Mouse (Mus musculus) CD8-positive naive resting alpha-beta T cell, adult 57 days (primary cell): Measurements from ENCODE around the gene Ednra. TPM values are rescaled to one million over a fixed set of nuclear protein-coding genes. Genes with fewer than 3 reads are reported as not detected.

Experiments used
- total RNA-seq: library from RNA; stranded (reverse); gene quantifications from one replicate; pipeline ENCODE4 v1.2.4, GENCODE M21; 2023

Ednra gene
- not detected for total RNA-seq

DNA sequence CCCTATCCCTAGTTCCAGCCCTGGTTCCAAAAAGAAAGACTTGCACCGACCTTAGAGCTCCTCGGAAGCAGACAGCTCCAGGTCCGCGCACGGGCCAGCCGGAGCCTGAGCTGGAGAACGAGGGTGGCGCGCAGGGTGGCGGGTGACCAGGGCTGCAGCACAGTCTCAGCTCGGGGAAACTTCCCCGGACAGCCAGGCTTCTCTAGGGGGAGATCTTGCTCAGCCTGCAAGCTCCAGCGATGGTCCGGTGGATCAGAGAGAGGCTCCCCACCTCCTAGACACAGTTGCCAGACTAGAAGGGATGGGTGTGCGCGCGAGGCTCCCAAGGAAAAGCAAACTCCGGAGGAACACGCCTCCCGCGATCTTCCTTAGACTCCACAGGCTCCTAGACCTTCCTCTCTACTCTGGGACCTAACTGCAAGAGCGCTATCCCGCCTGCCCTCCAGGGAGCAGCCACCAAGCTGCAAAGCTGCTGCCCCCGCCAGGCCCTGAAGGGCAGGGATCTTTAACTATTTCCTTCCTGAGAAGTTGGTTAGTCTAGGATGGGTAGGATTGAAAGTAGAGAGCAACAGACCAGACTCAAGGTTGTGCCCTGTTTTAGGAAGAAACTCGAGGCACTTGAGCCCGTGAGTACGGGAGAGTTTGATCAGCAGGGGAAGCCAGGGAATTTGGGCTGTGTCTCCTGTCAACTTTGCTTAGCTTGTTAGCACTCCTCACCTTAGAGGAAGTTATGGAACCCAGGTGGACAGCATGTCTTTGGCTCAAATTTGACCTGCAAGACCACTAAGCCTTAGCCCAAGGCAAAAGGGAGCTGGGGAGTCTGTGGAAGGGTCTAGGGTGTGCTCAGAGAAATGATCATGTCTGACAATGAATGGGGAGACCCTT lies at the start of gene Ednra:
TSS of gene Ednra (minus strand) at position 419 of the 885 bp plus-strand sequence.

Other genes with a start within 250 kb of the Ednra start
- gene Arhgap10, start 206.5 kb downstream of the Ednra start, total RNA-seq: 16.3 TPM
- gene Prmt9, start 175.1 kb downstream of the Ednra start, total RNA-seq: 19.1 TPM
- gene Tmem184c, start 113.8 kb downstream of the Ednra start, total RNA-seq: 14.4 TPM